Mouse (Mus musculus) lung, postnatal 0 days (tissue): Measurements from ENCODE around the gene Ccdc124.

Experiments used
- CTCF ChIP-seq: IDR thresholded peaks from 2 replicates; pipeline ENCODE4 v1.5.1; 2016; ENCODE audit warnings: antibody characterized with exemption, mild to moderate bottlenecking
- EP300 ChIP-seq: IDR thresholded peaks from 2 replicates; pipeline ENCODE4 v1.6.1; 2016; ENCODE audit warnings: antibody characterized with exemption, mild to moderate bottlenecking, control low read depth

DNA sequence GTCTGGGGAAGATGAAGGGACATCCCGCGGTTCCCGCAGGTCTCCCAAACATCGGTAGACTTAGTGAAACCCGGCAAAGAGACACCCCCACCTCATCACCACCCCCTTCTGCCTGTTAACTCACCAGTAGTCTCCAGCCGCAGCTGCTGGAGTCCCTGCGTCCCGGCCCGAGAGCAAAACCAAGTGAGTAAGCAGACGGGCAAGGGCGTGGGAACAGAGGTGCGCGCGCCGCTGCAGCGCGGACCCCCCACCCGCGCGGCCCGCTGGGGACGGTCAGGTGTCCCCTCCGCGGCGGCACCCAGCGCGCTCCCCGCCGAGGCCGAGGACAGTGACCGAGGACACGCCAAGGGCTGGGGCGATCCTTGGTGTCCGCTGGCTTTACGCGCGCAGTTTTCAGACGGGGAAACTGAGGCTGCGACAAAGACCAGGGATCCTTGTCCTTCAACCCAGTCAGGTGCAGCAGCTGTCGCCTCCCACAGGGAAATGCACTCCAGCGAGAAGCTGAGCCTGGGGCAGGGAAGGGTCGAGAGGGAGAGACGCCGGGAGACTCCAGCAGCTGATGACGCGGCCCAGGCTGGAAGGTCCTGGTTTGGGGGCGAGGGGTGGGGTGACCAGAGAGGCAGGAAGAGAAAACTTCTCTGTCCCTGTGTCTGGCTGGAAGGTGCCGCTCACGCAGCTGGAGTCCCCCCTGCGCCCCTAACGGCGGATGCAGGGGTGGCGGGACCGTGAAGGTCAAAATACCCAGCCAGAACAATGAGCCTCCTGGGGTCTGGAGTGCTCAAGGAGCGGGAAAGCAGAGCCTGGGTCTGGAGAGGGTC is 10.7 kb downstream of the Ccdc124 start, which contains the start of gene Kcnn1:
- no peak for TF ChIP-seq EP300
- TF ChIP-seq CTCF: peak; percentile 53
